In the genomic region with DNA sequence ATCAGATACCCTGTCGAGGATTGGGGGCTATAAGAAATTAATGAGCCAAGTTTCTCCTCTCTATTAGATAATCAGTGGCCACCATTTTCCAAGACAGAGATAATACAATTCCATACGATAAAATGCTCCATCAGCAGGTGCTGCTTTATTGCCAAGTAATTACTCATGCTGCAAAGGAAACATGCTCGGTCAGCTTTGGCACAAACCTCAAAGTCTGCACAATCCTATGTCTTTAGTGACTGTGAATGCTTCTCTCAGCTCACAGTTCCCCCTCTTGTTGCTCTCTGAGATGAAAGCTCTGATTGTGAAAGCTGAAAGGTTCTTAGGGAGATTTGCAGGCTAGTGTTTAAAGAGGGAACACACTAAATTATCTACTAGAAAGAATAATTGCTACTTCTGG, we compare ENCODE assay signal across 23 mouse cellular contexts.
DNase-seq lines count a peak whose midpoint lies in the region; ATAC-seq lines count a peak whose summit lies in the region.
"Had no signal": no experiment of that assay in that cellular context is flagged by ENCODE, and none has a peak within 500 bp of the region (broad histone marks: within the 10 kb centered on the region; RNA-seq: fewer than 3 reads in every experiment).

No protein-coding gene starts in this region.

- no peak overlapping the region for H3K4me2 ChIP-seq in embryonic facial prominence, embryonic 14.5 days (ENCODE audit: low read depth, low read length)
- H3K4me2 ChIP-seq: hindbrain, embryonic 15.5 days had no signal

- H3K27me3 ChIP-seq in embryonic facial prominence, embryonic 14.5 days (replicated peaks; ENCODE audit: control insufficient read depth, insufficient read depth, low read length), result no peaks in the 10 kb centered on the region
- no peaks in the 10 kb centered on the region for H3K27me3 ChIP-seq in embryonic facial prominence, embryonic 10.5 days (replicated peaks; ENCODE audit: low read depth, poor library complexity, severe bottlenecking)
- H3K27me3 ChIP-seq: hindbrain, embryonic 15.5 days had no signal

- H3K9me3 ChIP-seq in embryonic facial prominence, embryonic 14.5 days (ENCODE audit: control insufficient read depth, low read length), result no peaks in the 10 kb centered on the region
- no peaks in the 10 kb centered on the region for H3K9me3 ChIP-seq in embryonic facial prominence, embryonic 10.5 days
- H3K9me3 ChIP-seq: hindbrain, embryonic 15.5 days; limb, embryonic 10.5 days had no signal

- 69% methylated on average over 3 of the region's 3 CpGs for WGBS in embryonic facial prominence, embryonic 14.5 days
- WGBS in embryonic facial prominence, embryonic 10.5 days, result 79% methylated on average over 3 of the region's 3 CpGs

- no peak for ATAC-seq in embryonic facial prominence, embryonic 14.5 days (ENCODE audit: low read depth)
- ATAC-seq: CD4-positive, CD25-positive, alpha-beta regulatory T cell, adult 4 months; liver, postnatal 0 days had no signal

- no peak overlapping the region for H3K9ac ChIP-seq in embryonic facial prominence, embryonic 14.5 days (ENCODE audit: low read depth, low read length)
- H3K9ac ChIP-seq: hindbrain, embryonic 15.5 days; liver, postnatal 0 days had no signal

- H3K27ac ChIP-seq in embryonic facial prominence, embryonic 14.5 days (replicated peaks; ENCODE audit: low read depth, low read length), result no peak overlapping the region
- no peak overlapping the region for H3K27ac ChIP-seq in embryonic facial prominence, embryonic 10.5 days (replicated peaks)
- H3K27ac ChIP-seq: hindbrain, embryonic 15.5 days; left cerebral cortex, adult 2 months; limb, embryonic 10.5 days had no signal

- H3K4me3 ChIP-seq in embryonic facial prominence, embryonic 14.5 days (ENCODE audit: low read depth, low read length), result no peak overlapping the region
- H3K4me3 ChIP-seq in embryonic facial prominence, embryonic 10.5 days, result no peak overlapping the region
- H3K4me3 ChIP-seq: hindbrain, embryonic 15.5 days; left cerebral cortex, adult 2 months; limb, embryonic 10.5 days; megakaryocyte, embryonic 14.5 days had no signal

- H3K4me1 ChIP-seq in embryonic facial prominence, embryonic 14.5 days (ENCODE audit: control insufficient read depth, insufficient read depth, low read length), result no peaks in the 10 kb centered on the region
- H3K4me1 ChIP-seq in embryonic facial prominence, embryonic 10.5 days, result no peaks in the 10 kb centered on the region
- H3K4me1 ChIP-seq: hindbrain, embryonic 15.5 days; limb, embryonic 10.5 days; megakaryocyte, embryonic 14.5 days had no signal

- DNase-seq in embryonic facial prominence, embryonic 14.5 days (ENCODE audit: low spot score), result peak; percentile 34
- no peak for DNase-seq in embryonic facial prominence, embryonic 10.5 days (ENCODE audit: low spot score)
- DNase-seq in Muller cell, postnatal 12 days (ENCODE audit: inconsistent ontology term), result peak; percentile 13
- peak; percentile 58 for DNase-seq in cerebellum, adult 11-12 months
- DNase-seq in cerebellum, postnatal 14 days, result peak; percentile 15 to 40
- DNase-seq in embryo, embryonic 11 days, result no peak
- DNase-seq in kidney, postnatal 10 days, result no peak
- DNase-seq in heart, adult 9 months (ENCODE audit: low spot score in 2 of 2), result no peak
- DNase-seq: adrenal gland, postnatal 14 days; gastrocnemius, postnatal 14 days; heart, adult 18-20 months; heart, postnatal 36 days; kidney, adult 8-10 months; kidney, postnatal 25 days; layer of hippocampus, adult 9-11 months; liver, postnatal 0 days; lung, postnatal 14 days; thymus, postnatal 14 days had no signal

- H3K36me3 ChIP-seq in embryonic facial prominence, embryonic 14.5 days (ENCODE audit: control insufficient read depth, insufficient read depth, low read length), result no peaks in the 10 kb centered on the region
- no peaks in the 10 kb centered on the region for H3K36me3 ChIP-seq in embryonic facial prominence, embryonic 10.5 days (replicated peaks)
- H3K36me3 ChIP-seq: hindbrain, embryonic 15.5 days; limb, embryonic 10.5 days had no signal

Comparison
In these comparisons a context has a peak if more than half of its experiments do, and no peak if none do; other contexts are left out.
1. DNase-seq: peak in embryonic facial prominence, embryonic 14.5 days (single experiment), Muller cell, postnatal 12 days (single experiment), cerebellum, adult 11-12 months (single experiment) and cerebellum, postnatal 14 days (2 of 2); none in embryonic facial prominence, embryonic 10.5 days (single experiment), embryo, embryonic 11 days (single experiment), kidney, postnatal 10 days (single experiment) and heart, adult 9 months (0 of 2).